Mouse (Mus musculus) heart, postnatal 10 days (tissue): ENCODE results near the gene Pik3r4. TPM values are rescaled to one million over a fixed set of nuclear protein-coding genes. Genes with fewer than 3 reads are reported as not detected.
"Not testable (repeated sequence)": the region's sequence is repeated elsewhere in the genome, so short reads cannot be mapped to it uniquely, and the experiment has no call there.

Experiments used
- DNase-seq, 2 experiments: peaks; one replicate each; pipeline ENCODE4 v3.0.0; 2021
- intact Hi-C: fragments of 180-260 bp; cut with DNase I; formaldehyde crosslinking; loops from one replicate; pipeline ENCODE4 v1.15.1; 2025
- total RNA-seq, 2 experiments: library from RNA; stranded (reverse); gene quantifications; 2 replicates each; pipeline ENCODE4 v1.2.3; 2021

Pik3r4 gene
- total RNA-seq, result 10 to 100 TPM; 23.0 to 26.1 TPM

- intact Hi-C loops, result loop anchor here (10.0 kb wide), 1 partner anchor 588 kb away; the partner anchor contains the start of gene Mrpl3
- DNase-seq, result peak; percentile 90 to 91
These were observed at the start of gene Pik3r4 for GRCm38 (mm10) chr9:105642460-105643371. Pik3r4 (plus strand) TSS chr9:105642978.

DNA sequence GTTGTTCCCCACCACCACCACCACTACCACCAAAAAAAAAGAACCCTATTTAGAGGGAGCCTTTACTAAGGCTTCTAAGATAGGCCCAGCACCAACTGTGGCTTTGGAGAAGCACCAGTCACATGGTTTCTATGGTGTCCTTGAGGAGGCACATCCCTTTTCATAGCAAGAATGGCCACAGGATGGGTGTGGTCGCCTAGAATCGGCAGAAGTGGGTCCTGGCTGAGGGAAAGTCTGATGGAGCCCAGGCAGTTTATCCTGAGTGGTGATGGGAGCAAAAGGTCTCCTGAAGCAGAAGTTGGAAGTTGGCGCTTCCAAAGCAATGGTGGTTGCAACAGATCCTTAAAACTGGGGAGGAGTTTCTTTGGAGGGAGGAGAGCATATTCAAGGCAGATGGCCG, 43.9 kb upstream of the Pik3r4 start:
- intact Hi-C loops, result no loop called here
- DNase-seq, result no peak

- intact Hi-C loops, result loop anchor here (2.0 to 5.0 kb wide), 2 partner anchors 115 to 215 kb away; partner anchors contain the start of genes Aste1 and Nek11
- DNase-seq, result peak; percentile 35 to 50
These were observed 30.6 kb upstream of the Pik3r4 start for GRCm38 (mm10) chr9:105611980-105612771.

- intact Hi-C loops, result loop anchor here (2.0 to 5.0 kb wide), 2 partner anchors 116 to 216 kb away; partner anchors contain the start of genes Aste1 and Nek11
- peak; percentile 40 to 42 for DNase-seq
These were observed 29.9 kb upstream of the Pik3r4 start for GRCm38 (mm10) chr9:105612919-105613318.

- DNase-seq, result no peak
- intact Hi-C loops, result no loop called here
These were observed 26.8 kb upstream of the Pik3r4 start for GRCm38 (mm10) chr9:105615952-105616351.

DNA sequence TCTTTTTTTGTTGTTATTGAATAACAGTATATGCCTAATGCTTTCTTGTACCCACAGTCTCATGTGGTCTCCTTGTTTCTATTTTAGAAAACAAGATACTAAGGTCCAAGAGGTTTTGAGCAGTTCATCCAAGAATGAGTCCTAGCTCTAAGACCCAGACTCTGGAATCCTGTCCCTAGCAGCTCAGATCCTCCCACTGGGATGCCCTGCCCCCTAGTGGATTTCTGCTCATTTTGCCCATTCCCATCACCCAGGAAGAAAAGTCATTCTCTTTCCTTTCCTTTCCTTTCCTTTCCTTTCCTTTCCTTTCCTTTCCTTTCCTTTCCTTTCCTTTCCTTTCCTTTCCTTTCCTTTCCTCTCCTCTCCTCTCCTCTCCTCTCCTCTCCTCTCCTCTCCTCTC, 25.5 kb upstream of the Pik3r4 start:
- intact Hi-C loops, result loop anchor here (1.0 kb wide), 1 partner anchor 122 kb away; no protein-coding TSS in a partner anchor

GRCm38 (mm10) chr9:105633961-105634360, 8.8 kb upstream of the Pik3r4 start:
- DNase-seq, result no peak
- intact Hi-C loops, result no loop called here

More for the DNA sequence above, 25.5 kb upstream of the Pik3r4 start:
- DNase-seq, result peak; percentile 59 to 78

- intact Hi-C loops, result loop anchor here (10.0 kb wide), 1 partner anchor 587 kb away; the partner anchor contains the start of gene Mrpl3
These were observed 1.4 kb upstream of the Pik3r4 start for GRCm38 (mm10) chr9:105641377-105641776.

DNA sequence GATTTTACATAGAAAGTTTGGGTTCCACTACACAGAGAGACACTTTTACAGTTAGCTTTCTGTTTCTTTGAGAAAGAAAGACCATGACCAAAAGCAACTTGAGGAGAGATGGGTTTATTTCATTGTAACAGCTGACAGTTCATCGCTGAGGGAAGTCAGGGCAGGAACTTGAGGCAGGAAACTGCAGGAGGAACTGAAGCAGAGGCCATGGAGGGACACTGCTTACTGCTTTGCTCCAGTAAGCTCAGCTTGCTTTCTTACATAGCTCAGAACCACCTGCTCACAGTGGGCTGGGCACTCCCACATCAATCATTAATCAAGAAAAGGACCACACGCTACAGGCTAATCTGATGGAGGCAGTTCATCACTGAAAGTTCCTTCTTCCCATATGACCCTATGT, 13.4 kb downstream of the Pik3r4 start:
- intact Hi-C loops, result no loop called here
- no peak for DNase-seq

More at GRCm38 (mm10) chr9:105641377-105641776, 1.4 kb upstream of the Pik3r4 start:
- not testable (repeated sequence) for DNase-seq

- no peak for DNase-seq
- intact Hi-C loops, result no loop called here
These were observed 15.4 kb downstream of the Pik3r4 start for GRCm38 (mm10) chr9:105658216-105658615.

GRCm38 (mm10) chr9:105659877-105660276, 17.1 kb downstream of the Pik3r4 start:
- intact Hi-C loops, result no loop called here
- no peak for DNase-seq

DNA sequence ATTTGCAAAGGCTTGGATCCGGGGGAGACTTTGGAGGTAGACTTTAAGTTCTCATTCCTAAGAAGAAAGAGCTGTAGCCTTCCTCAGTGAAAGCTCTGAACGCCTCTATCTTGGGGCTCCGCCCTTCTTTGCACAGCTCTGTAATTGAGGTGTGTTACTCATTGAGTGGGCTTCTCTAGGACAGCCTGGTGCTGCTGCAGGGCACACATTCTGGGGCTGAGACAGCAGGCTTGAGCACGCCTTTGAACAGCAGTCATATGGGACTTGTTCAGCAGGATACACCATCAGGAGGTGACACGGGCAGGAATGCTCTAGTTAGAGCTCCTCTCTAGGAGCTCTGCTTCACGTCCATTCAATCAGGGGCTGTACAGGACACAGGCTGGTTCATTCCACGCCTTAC, 22.5 kb downstream of the Pik3r4 start:
- no peak for DNase-seq

DNA sequence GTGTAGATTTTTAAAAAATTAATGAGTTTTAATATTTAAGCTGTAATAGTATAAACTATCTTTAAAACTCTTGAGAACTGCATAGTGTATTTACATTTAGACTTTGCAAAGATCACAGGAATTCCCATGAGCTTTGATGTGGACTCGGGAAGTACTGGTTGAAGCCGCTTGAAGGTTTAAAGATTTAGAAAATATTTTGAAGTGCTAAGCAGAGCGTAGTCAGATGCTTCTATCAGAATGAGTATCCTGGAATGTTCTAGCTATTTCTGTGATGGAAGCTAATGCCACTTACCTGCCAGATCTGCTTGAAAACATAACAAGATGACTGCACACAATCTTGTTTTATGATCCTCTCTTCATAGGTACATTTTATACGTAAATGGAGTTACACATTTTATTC, 28.1 kb downstream of the Pik3r4 start:
- DNase-seq, result no peak
- intact Hi-C loops, result no loop called here

More for the DNA sequence above, 22.5 kb downstream of the Pik3r4 start:
- intact Hi-C loops, result no loop called here

DNA sequence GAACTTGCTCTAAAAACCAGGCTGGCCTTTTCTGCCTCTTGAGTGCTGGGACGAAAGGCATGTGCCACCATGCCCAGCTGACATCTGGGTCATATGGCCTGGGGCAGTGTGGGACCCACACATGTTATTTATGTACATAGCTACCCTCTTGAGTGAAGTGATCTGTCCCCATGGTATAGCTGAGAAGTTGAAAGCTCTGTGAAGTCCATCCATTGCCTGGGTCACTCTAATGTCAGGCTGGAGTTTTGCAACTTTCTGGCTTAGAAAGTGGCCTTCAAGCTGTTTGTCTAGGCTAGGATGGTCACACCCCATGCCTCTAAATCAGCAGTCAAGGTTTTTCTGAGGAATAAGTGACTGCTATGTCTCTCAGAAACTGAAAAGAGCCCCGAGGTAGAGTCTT, 29.3 kb downstream of the Pik3r4 start:
- DNase-seq, result no peak

DNA sequence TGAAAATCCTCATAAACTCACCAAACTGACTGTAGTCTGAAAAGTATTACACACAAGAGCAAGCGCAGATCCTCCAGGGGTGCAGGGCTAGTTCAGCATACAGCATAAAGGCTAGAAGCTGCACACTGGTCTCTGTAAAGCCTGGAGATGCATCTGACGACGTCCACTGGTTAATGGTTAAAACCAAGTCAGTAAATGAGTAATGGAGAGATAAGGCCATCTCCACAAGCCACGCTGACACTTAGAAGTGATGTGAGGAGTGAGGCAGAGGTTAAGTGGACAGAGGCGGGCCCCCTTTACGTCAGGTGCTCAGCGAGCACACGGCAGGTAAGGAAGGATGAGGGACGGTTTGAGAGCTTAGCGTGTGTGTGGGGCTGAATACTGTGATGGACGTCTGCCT, 33.2 kb downstream of the Pik3r4 start:
- intact Hi-C loops, result no loop called here
- no peak for DNase-seq

More for the DNA sequence above, 29.3 kb downstream of the Pik3r4 start:
- intact Hi-C loops, result no loop called here

DNA sequence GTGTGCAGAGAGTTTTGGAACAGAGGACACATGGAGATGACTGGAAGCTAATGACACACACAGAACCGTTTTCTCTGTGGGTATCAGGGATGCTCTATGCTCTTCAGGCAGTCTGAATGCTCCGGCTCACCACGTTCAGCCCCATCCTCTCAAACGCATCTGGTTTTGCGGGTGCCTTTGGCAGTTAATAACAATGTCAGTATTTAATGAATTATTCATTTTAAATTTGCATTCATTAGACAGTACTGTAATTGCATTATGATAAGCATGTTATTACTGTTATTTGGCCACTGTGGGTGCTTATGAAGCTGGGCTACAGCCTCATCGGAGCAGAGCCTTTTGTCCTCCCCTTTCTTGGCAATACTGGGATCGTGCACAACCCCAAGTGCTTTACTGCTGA, 38.6 kb downstream of the Pik3r4 start:
- intact Hi-C loops, result no loop called here
- no peak for DNase-seq

GRCm38 (mm10) chr9:105684549-105685165, 41.9 kb downstream of the Pik3r4 start:
- intact Hi-C loops, result no loop called here

DNA sequence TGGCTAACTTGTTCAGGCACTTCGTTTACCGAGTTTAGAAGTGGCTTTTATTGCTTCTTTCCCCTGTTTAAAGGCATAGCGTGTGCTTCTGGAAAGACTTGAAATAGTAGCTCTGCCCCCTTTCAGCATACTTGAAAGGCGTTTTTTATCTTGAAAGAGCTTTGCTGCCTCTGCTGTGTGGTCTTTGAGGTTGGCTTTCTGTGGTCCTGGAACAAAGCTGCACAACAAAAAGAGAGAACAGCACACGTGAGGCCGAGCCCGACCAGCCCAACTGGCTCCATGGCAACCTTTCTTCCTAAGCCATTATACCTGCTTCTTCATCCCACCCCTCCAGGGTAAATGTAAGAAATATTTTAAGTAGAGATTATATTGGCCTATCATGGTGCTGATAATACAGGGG, 46.7 kb downstream of the Pik3r4 start:
- intact Hi-C loops, result no loop called here
- DNase-seq, result no peak

More at GRCm38 (mm10) chr9:105684549-105685165, 41.9 kb downstream of the Pik3r4 start:
- DNase-seq, result peak in 1 of 2 experiments; percentile 10

DNA sequence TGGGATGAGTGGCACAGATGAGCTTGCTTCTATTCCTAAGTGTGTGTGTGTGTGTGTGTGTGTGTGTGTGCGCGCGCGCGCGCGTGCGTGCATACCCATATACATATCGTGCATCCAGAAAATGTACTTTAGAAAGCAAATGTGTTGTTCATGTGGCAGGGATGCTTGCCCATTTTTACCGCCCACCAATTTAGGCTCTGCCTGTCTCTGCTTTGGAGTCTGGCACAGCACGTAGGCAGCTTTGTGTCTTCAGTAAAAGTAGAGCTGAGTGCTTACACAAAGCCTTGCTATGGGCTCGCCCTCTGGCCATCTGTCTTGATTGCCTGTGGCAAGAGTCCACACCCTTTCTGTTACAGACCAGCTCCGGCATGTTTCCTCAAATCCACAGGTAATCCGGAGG, 49.7 kb downstream of the Pik3r4 start:
- intact Hi-C loops, result no loop called here
- DNase-seq, result no peak

GRCm38 (mm10) chr9:105693056-105693455, 50.3 kb downstream of the Pik3r4 start:
- DNase-seq, result no peak
- intact Hi-C loops, result loop anchor here (1.0 kb wide), 2 partner anchors 165 to 295 kb away; no protein-coding TSS in a partner anchor
